Comparison of ENCODE assay signal across 23 mouse cellular contexts in genomic region chr7:136065679-136066055, GRCm38 (mm10).
DNase-seq lines count a peak whose midpoint lies in the region; ATAC-seq lines count a peak whose summit lies in the region.
"Had no signal": no experiment of that assay in that cellular context is flagged by ENCODE, and none has a peak within 500 bp of the region (broad histone marks: within the 10 kb centered on the region; RNA-seq: fewer than 3 reads in every experiment).

No protein-coding gene starts in this region.

- 0 out of 2 replicates have a peak, but pooled peaks cover 1% of the 10 kb centered on the region for H3K27me3 ChIP-seq in hindbrain, embryonic 10.5 days (ENCODE audit: insufficient read depth, poor library complexity, severe bottlenecking)
- H3K27me3 ChIP-seq in hindbrain, embryonic 13.5 days, result 0 out of 2 replicates have a peak, but pooled peaks cover 2% of the 10 kb centered on the region
- H3K27me3 ChIP-seq in limb, embryonic 10.5 days (ENCODE audit: low read depth, poor library complexity, severe bottlenecking), result no peaks in the 10 kb centered on the region
- H3K27me3 ChIP-seq: liver, embryonic 13.5 days; neural tube, embryonic 15.5 days had no signal

- H3K4me1 ChIP-seq in hindbrain, embryonic 10.5 days (replicated peaks), result peaks cover 37% of the 10 kb centered on the region
- peaks cover 22% of the 10 kb centered on the region for H3K4me1 ChIP-seq in hindbrain, embryonic 13.5 days (replicated peaks)
- peaks cover 43% of the 10 kb centered on the region for H3K4me1 ChIP-seq in limb, embryonic 10.5 days
- H3K4me1 ChIP-seq: liver, embryonic 13.5 days had no signal

- no peaks in the 10 kb centered on the region for H3K36me3 ChIP-seq in hindbrain, embryonic 10.5 days
- H3K36me3 ChIP-seq in hindbrain, embryonic 13.5 days, result no peaks in the 10 kb centered on the region
- H3K36me3 ChIP-seq in limb, embryonic 10.5 days, result no peaks in the 10 kb centered on the region
- H3K36me3 ChIP-seq in macrophage (ENCODE audit: inconsistent target), result no peaks in the 10 kb centered on the region
- H3K36me3 ChIP-seq: forebrain, embryonic 12.5 days; liver, embryonic 13.5 days; midbrain, embryonic 10.5 days; neural tube, embryonic 15.5 days had no signal

- no peaks in the 10 kb centered on the region for H3K79me2 ChIP-seq in macrophage (ENCODE audit: inconsistent target)

- ATAC-seq in hindbrain, embryonic 13.5 days (ENCODE audit: low FRiP score), result no peak
- peak; percentile 88 for ATAC-seq in common myeloid progenitor, adult 5-6 weeks (replicated peaks; ENCODE audit: low read depth, poor library complexity, severe bottlenecking)
- no peak for ATAC-seq in cerebellum, adult (ENCODE audit: insufficient number of reproducible peaks, low FRiP score, low TSS enrichment)
- ATAC-seq: CD4-positive, CD25-positive, alpha-beta regulatory T cell, adult 4 months; midbrain, embryonic 16.5 days had no signal

- H3K9ac ChIP-seq in hindbrain, embryonic 13.5 days, result no peak overlapping the region
- H3K9ac ChIP-seq: forebrain, embryonic 12.5 days; liver, embryonic 13.5 days; lung, embryonic 14.5 days; neural tube, embryonic 15.5 days had no signal

- no peak overlapping the region for H3K4me2 ChIP-seq in hindbrain, embryonic 13.5 days
- H3K4me2 ChIP-seq: forebrain, embryonic 12.5 days; liver, embryonic 13.5 days; lung, embryonic 14.5 days; neural tube, embryonic 15.5 days had no signal

- no peak for DNase-seq in hindbrain, embryonic 10.5 days (ENCODE audit: low spot score)
- no peak for DNase-seq in limb, embryonic 10.5 days (ENCODE audit: low spot score)
- DNase-seq in urinary bladder, postnatal 36 days (ENCODE audit: low spot score in 2 of 2), result no peak
- DNase-seq in adipocyte (ENCODE audit: low spot score), result no peak
- DNase-seq: cerebellum, adult 2 months; cerebellum, postnatal 36 days; kidney, adult 2 months; kidney, postnatal 10 days; liver, embryonic 13.5 days; lung, embryonic 14.5 days; right cerebral cortex, adult 18-20 months; right cerebral cortex, postnatal 4 days; thymus, postnatal 14 days had no signal

- peak overlapping the region; percentile 29; the same call in 1 of the 2 replicates for H3K27ac ChIP-seq in hindbrain, embryonic 10.5 days
- H3K27ac ChIP-seq in hindbrain, embryonic 13.5 days, result no peak overlapping the region
- peak overlapping the region; percentile 15; the same call in 1 of the 2 replicates for H3K27ac ChIP-seq in limb, embryonic 10.5 days
- 0 out of 2 replicates have a peak overlapping the region, but pooled peaks have one; percentile 7 for H3K27ac ChIP-seq in macrophage
- H3K27ac ChIP-seq: forebrain, embryonic 12.5 days; left cerebral cortex, adult 2 months; liver, embryonic 13.5 days; midbrain, embryonic 10.5 days; neural tube, embryonic 15.5 days had no signal

- 63% methylated on average over 10 of the region's 10 CpGs for WGBS in hindbrain, embryonic 10.5 days
- 60% methylated on average over 10 of the region's 10 CpGs for WGBS in hindbrain, embryonic 13.5 days
- 75% methylated on average over 10 of the region's 10 CpGs for WGBS in limb, embryonic 10.5 days
- WGBS in macrophage (ENCODE audit: missing documents), result 6% methylated on average over 10 of the region's 10 CpGs

- no peaks in the 10 kb centered on the region for H3K9me3 ChIP-seq in hindbrain, embryonic 10.5 days
- H3K9me3 ChIP-seq in hindbrain, embryonic 13.5 days, result no peaks in the 10 kb centered on the region
- no peaks in the 10 kb centered on the region for H3K9me3 ChIP-seq in limb, embryonic 10.5 days (replicated peaks)
- H3K9me3 ChIP-seq: forebrain, embryonic 12.5 days; liver, embryonic 13.5 days; midbrain, embryonic 10.5 days; neural tube, embryonic 15.5 days had no signal

- H3K4me3 ChIP-seq in hindbrain, embryonic 10.5 days, result no peak overlapping the region
- H3K4me3 ChIP-seq in hindbrain, embryonic 13.5 days, result no peak overlapping the region
- H3K4me3 ChIP-seq in limb, embryonic 10.5 days, result no peak overlapping the region
- no peak overlapping the region for H3K4me3 ChIP-seq in macrophage (ENCODE audit: inconsistent target)
- H3K4me3 ChIP-seq: forebrain, embryonic 12.5 days; left cerebral cortex, adult 2 months; liver, embryonic 13.5 days; midbrain, embryonic 10.5 days; neural tube, embryonic 15.5 days had no signal
